9 mouse cellular contexts compared by ENCODE assay signal in the genomic region with DNA sequence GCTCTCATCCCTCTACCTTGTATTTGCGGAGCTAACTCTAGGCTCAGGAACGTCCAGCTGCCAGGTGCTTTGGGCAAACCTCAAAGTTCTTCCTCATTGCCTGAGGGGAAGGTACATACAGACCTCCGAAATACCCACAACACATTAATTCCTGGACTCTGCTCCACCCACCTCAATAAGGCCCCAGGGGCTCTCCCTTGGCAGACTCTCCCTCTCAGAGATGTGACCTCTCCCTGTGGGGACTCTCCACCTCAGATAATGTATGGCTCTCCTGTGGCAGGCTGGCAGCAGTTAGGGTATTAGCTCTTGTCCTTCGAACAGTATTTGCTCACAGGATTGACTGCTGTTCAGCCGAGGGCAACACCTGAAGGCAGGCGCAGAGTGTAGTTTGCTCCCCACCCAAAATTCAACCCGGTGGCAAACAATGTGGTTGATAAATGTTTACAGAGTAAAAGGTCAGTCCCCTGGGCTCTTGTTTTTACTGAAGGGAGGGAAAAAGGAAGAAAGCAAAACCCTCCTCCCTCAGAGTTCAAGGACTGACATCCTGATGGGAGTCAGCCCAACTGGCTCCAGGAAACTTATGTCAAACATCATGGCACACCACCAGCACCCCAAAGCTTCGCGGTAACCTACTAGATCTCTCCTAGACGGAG. TPM values are rescaled to one million over a fixed set of nuclear protein-coding genes. Genes with fewer than 3 reads are reported as not detected.
DNase-seq lines count a peak whose midpoint lies in the region; ATAC-seq and TF ChIP-seq lines count a peak whose summit lies in the region.
"Had no signal": no experiment of that assay in that cellular context is flagged by ENCODE, and none has a peak within 500 bp of the region (broad histone marks: within the 10 kb centered on the region; RNA-seq: fewer than 3 reads in every experiment).

No protein-coding gene starts in this region.

- peaks cover 11% of the 10 kb centered on the region; the same call in 1 of the 2 replicates for H3K4me1 ChIP-seq in kidney, adult 2 months (ENCODE audit: control insufficient read depth, insufficient read depth, low read length)
- peaks cover 39% of the 10 kb centered on the region for H3K4me1 ChIP-seq in forebrain, embryonic 12.5 days
- peaks cover 43% of the 10 kb centered on the region for H3K4me1 ChIP-seq in limb, embryonic 13.5 days
- H3K4me1 ChIP-seq in neural tube, embryonic 15.5 days: peaks cover 36% of the 10 kb centered on the region

- 52% methylated on average over 10 of the region's 10 CpGs for WGBS in kidney, adult 2 months
- WGBS in forebrain, embryonic 12.5 days: 60% methylated on average over 10 of the region's 10 CpGs
- 53% methylated on average over 10 of the region's 10 CpGs for WGBS in limb, embryonic 13.5 days
- WGBS in neural tube, embryonic 15.5 days: 42% methylated on average over 10 of the region's 10 CpGs

- no peak overlapping the region for H3K9ac ChIP-seq in forebrain, embryonic 12.5 days
- H3K9ac ChIP-seq in limb, embryonic 13.5 days: peak overlapping the region; percentile 15; the same call in 1 of the 2 replicates
- no peak overlapping the region for H3K9ac ChIP-seq in neural tube, embryonic 15.5 days (replicated peaks)

- no peak for ATAC-seq in forebrain, embryonic 12.5 days (ENCODE audit: low FRiP score)
- no peak for ATAC-seq in limb, embryonic 13.5 days (ENCODE audit: low FRiP score, low read depth)
- no peak for ATAC-seq in neural tube, embryonic 15.5 days (ENCODE audit: low FRiP score)

- no peaks in the 10 kb centered on the region for H3K27me3 ChIP-seq in kidney, adult 2 months (replicated peaks; ENCODE audit: control insufficient read depth, insufficient read depth, low read length)
- H3K27me3 ChIP-seq in forebrain, embryonic 12.5 days: peaks cover 13% of the 10 kb centered on the region; the same call in 1 of the 2 replicates
- H3K27me3 ChIP-seq in limb, embryonic 13.5 days: peaks cover 12% of the 10 kb centered on the region; the same call in 1 of the 2 replicates
- H3K27me3 ChIP-seq in neural tube, embryonic 15.5 days (replicated peaks): no peaks in the 10 kb centered on the region

- H3K36me3 ChIP-seq in kidney, adult 2 months (ENCODE audit: control insufficient read depth, insufficient read depth, low read length): no peaks in the 10 kb centered on the region
- no peaks in the 10 kb centered on the region for H3K36me3 ChIP-seq in forebrain, embryonic 12.5 days (replicated peaks)
- H3K36me3 ChIP-seq in limb, embryonic 13.5 days: no peaks in the 10 kb centered on the region
- H3K36me3 ChIP-seq in neural tube, embryonic 15.5 days: no peaks in the 10 kb centered on the region

- intact Hi-C loops in left cerebral cortex, postnatal 36 days (cut with DNase I): no loop called here

- peak overlapping the region; percentile 99 for H3K4me2 ChIP-seq in forebrain, embryonic 12.5 days
- peak overlapping the region; percentile 89 for H3K4me2 ChIP-seq in limb, embryonic 13.5 days (replicated peaks)
- H3K4me2 ChIP-seq in neural tube, embryonic 15.5 days: peak overlapping the region; percentile 97

- DNase-seq in kidney, adult 2 months: peak; percentile 55
- no peak for DNase-seq in kidney, postnatal 10 days
- no peak for DNase-seq in left cerebral cortex, postnatal 36 days (ENCODE audit: low spot score in 2 of 2)
- no peak for DNase-seq in adrenal gland, postnatal 10 days
- no peak for DNase-seq in embryo, embryonic 11 days
- DNase-seq: cerebellum, adult 11 months had no signal

- H3K27ac ChIP-seq in kidney, adult 2 months (ENCODE audit: insufficient read depth, low read depth, low read length): peak overlapping the region; percentile 15; the same call in 1 of the 2 replicates
- no peak overlapping the region for H3K27ac ChIP-seq in forebrain, embryonic 12.5 days
- H3K27ac ChIP-seq in limb, embryonic 13.5 days: no peak overlapping the region
- no peak overlapping the region for H3K27ac ChIP-seq in neural tube, embryonic 15.5 days (replicated peaks)

- TF ChIP-seq CTCF in kidney, adult 2 months (conservative IDR thresholded peaks at IDR 0.05; ENCODE audit: insufficient read depth, insufficient read length, low read depth, low read length): no peak

- no peak for TF ChIP-seq POLR2A in kidney, adult 2 months (IDR thresholded peaks at IDR 0.05; ENCODE audit: low read depth, low read length)

- peak overlapping the region; percentile 76 for H3K4me3 ChIP-seq in kidney, adult 2 months (ENCODE audit: insufficient read depth, low read depth, low read length)
- no peak overlapping the region for H3K4me3 ChIP-seq in forebrain, embryonic 12.5 days (replicated peaks)
- H3K4me3 ChIP-seq in limb, embryonic 13.5 days: peak overlapping the region; percentile 79
- H3K4me3 ChIP-seq in neural tube, embryonic 15.5 days (replicated peaks): peak overlapping the region; percentile 89; the same call in 1 of the 2 replicates

- no peaks in the 10 kb centered on the region for H3K9me3 ChIP-seq in forebrain, embryonic 12.5 days
- no peaks in the 10 kb centered on the region for H3K9me3 ChIP-seq in limb, embryonic 13.5 days
- H3K9me3 ChIP-seq in neural tube, embryonic 15.5 days (replicated peaks): no peaks in the 10 kb centered on the region

RNA-seq across cellular contexts. Expression of a gene that starts 1.5 kb away (rescaled TPM):
- 15.4 and 15.6 TPM in 2 replicates for polyA plus RNA-seq in kidney, adult 2 months (2012; rRNA removed)
- 15.8 and 17.0 TPM in 2 replicates for polyA plus RNA-seq in forebrain, embryonic 12.5 days (2016; fragmentation: Nextera tagmentation; extraction: Ambion mirVana)
- 40.7 and 42.6 TPM in 2 replicates for polyA plus RNA-seq in limb, embryonic 13.5 days (2015; fragmentation: Nextera tagmentation; extraction: Ambion mirVana)
- polyA plus RNA-seq in neural tube, embryonic 15.5 days (2015; fragmentation: Nextera tagmentation; extraction: Ambion mirVana): 15.2 and 19.6 TPM in 2 replicates
- 1 to 10 TPM; 3.1 to 6.7 TPM for total RNA-seq in left cerebral cortex, postnatal 36 days (2021)
- 10 to 100 TPM; 22.6 to 27.0 TPM for total RNA-seq in adrenal gland, postnatal 10 days (2021)

RNA-seq across cellular contexts. Expression of a gene that starts 51.8 kb away (rescaled TPM):
- polyA plus RNA-seq in kidney, adult 2 months (2012; rRNA removed): 1.4 and 1.9 TPM in 2 replicates
- polyA plus RNA-seq in forebrain, embryonic 12.5 days (2016; fragmentation: Nextera tagmentation; extraction: Ambion mirVana): 55.7 and 59.5 TPM in 2 replicates
- 6.4 and 6.8 TPM in 2 replicates for polyA plus RNA-seq in limb, embryonic 13.5 days (2015; fragmentation: Nextera tagmentation; extraction: Ambion mirVana)
- 16.9 and 17.2 TPM in 2 replicates for polyA plus RNA-seq in neural tube, embryonic 15.5 days (2015; fragmentation: Nextera tagmentation; extraction: Ambion mirVana)
- total RNA-seq in left cerebral cortex, postnatal 36 days (2021): 10 to 100 TPM; 12.7 to 20.4 TPM
- 1 to 10 TPM; 5.2 to 6.0 TPM for total RNA-seq in adrenal gland, postnatal 10 days (2021)
